Mouse (Mus musculus) testis, adult 10 weeks (tissue): ENCODE measurements around the gene Siah1a. TPM values are rescaled to one million over a fixed set of nuclear protein-coding genes. Genes with fewer than 3 reads are reported as not detected.

Experiments
- polyA plus RNA-seq: library from polyadenylated mRNA; stranded (reverse); fragments of 350-450 nt; fragmentation: Illumina TruSeq; extraction: RNeasy Lipid Tissue Mini Kit (QIAGEN cat#74804); gene quantifications from one replicate; pipeline ENCODE4 v1.2.3, GENCODE M21; 2014; ENCODE audit warnings: low read depth, low replicate concordance

The Siah1a gene
- 43.9 TPM for polyA plus RNA-seq

GRCm38 (mm10) chr8:86745221-86745934 is at the start of gene Siah1a, which contains the start of gene Gm10638:
Gene Siah1a (minus strand): TSS chr8:86745934.
Gene Gm10638 (plus strand): TSS chr8:86745699.

Other genes with a start within 250 kb of the Siah1a start
- gene Abcc12, start 165.2 kb downstream of the Siah1a start, polyA plus RNA-seq: 59.9 TPM
- 33.8 TPM for gene Lonp2, start 121.9 kb downstream of the Siah1a start, polyA plus RNA-seq
- gene Gm10638, start 235 bp downstream of the Siah1a start, polyA plus RNA-seq: 13.3 TPM
- 9.6 TPM for gene N4bp1, start 139.3 kb upstream of the Siah1a start, polyA plus RNA-seq